Mouse (Mus musculus) left cerebral cortex, adult 2 months (tissue): Measurements from ENCODE around the gene Them7. TPM values are rescaled to one million over a fixed set of nuclear protein-coding genes. Genes with fewer than 3 reads are reported as not detected.

ENCODE experiments used
- DNase-seq, 2 experiments: peaks; one replicate each; pipeline ENCODE4 v3.0.0; 2021 to 2022; ENCODE audit warnings: low spot score in 2 of 2, mixed read lengths in 1 of 2; ENCODE audit errors: extremely low spot score in 1 of 2
- H3K27ac ChIP-seq: fragments of 200-600 bp; 2 replicates; pipeline ENCODE4 v1.8.1; 2022
- H3K4me3 ChIP-seq: fragments of 200-600 bp; 2 replicates; pipeline ENCODE4 v1.8.1; 2022
- CTCF ChIP-seq: fragments of 200-600 bp; IDR thresholded peaks from 2 replicates; pipeline ENCODE4 v1.8.1; 2022; ENCODE audit warnings: antibody characterized with exemption, mild to moderate bottlenecking, moderate library complexity
- intact Hi-C: fragments of 180-260 bp; cut with DNase I; formaldehyde crosslinking; loops from one replicate; pipeline ENCODE4 v1.15.1; 2025
- long read RNA-seq, 2 experiments: library from polyadenylated mRNA; stranded (forward); transcript quantifications; one replicate each; pipeline ENCODE4 v2.0.0; 2021; ENCODE audit warnings: borderline mapping rate in 2 of 2
- total RNA-seq, 2 experiments: library from RNA; stranded (reverse); gene quantifications; 2 replicates each; pipeline ENCODE4 v1.2.3; 2021

The Them7 gene
- total RNA-seq, result not detected
- long read RNA-seq, experiment 1, result 0 reads
- long read RNA-seq, experiment 2, result 0 reads

DNA sequence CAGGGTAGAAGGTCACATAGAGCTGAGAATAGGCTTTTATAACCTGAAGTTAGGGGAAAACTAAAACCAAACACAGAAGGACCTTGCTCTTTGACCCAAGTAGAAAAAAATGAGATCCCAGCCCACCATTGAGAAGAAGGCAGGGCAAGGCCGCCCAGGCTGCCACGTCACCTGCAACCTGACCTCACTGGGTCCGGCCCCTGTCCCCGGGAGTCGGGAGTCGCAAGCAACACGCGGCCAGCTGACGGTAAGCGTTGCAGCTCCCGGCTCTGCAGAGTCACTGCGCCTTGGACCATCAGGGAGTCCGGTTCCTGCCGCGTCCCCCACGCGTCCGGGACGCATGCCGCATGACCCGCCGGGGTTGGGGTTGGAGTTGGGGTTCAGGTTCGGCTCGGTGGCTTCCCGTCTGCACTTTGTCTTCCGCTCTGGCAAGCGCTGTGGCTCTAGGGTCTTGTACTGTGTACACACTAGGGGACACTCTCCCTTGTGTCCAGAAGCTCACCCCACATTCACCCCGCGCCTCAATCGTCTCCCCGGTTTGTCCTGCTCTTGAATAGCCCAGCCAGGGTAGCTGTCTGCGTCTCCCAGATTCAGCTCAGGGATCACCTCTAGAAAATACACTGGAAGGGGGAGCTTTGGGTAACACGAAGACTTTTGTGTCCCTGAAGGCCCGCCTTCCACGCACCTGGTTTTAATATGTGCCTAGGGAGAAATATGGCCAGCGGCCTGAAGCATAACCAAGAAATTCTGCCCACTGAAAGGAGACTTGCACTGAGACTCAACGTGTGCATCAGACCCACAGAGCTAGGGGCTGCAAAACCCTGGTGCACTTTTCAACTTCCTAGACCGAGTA is at the start of gene Them7:
Them7 (plus strand) TSS at position 187 of the 853 bp plus-strand sequence.
- TF ChIP-seq CTCF, result no peak
- no peak for DNase-seq
- H3K27ac ChIP-seq, result no peak within 1 kb of the TSS
- H3K4me3 ChIP-seq, result no peak within 1 kb of the TSS
- intact Hi-C loops, result no loop called here

DNA sequence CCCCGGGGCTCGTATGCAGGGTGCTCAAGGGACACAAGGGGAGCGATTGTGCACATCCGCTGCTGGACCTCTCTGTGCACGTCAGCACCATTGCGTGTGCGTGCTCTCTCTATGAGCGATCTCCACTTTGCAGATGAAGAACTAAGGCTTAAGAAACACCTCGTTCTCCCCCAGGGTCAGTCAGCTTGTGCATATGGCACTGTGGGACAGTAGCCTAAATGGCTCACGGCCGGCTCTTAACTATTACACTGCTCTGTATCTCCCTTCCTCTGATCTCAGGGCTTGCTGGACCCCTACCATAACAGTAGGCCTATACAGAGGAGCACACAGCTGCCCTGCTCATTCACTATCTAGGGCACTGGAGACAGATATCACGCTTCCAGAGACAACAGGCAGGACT is 45.2 kb upstream of the Them7 start:
- DNase-seq, result no peak
- H3K4me3 ChIP-seq, result no peak overlapping the region
- no peak overlapping the region for H3K27ac ChIP-seq
- intact Hi-C loops, result no loop called here
- no peak for TF ChIP-seq CTCF

DNA sequence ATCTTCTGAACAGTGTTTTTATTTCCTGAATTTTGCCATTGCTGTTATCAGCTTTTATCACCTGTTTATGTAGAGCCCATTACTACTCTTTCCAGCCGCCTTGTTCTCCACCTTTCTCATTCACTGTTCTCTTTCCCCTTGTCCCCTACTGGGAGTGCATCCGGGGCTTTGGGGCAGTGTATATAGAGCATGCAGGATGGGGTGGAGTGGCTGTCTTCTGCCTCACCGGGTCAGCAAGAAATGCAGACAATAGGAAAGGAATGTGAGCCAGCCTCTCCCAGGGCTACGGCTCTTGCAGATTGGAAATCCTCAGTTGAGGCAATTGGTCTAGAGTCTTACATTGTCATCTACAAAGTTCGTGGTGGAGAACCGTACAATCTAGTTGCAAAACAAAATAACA is 41.6 kb upstream of the Them7 start:
- DNase-seq, result no peak
- Histone ChIP-seq H3K4me3 (no peak overlapping the region), H3K27ac (no peak overlapping the region)
- no peak for TF ChIP-seq CTCF
- intact Hi-C loops, result no loop called here

DNA sequence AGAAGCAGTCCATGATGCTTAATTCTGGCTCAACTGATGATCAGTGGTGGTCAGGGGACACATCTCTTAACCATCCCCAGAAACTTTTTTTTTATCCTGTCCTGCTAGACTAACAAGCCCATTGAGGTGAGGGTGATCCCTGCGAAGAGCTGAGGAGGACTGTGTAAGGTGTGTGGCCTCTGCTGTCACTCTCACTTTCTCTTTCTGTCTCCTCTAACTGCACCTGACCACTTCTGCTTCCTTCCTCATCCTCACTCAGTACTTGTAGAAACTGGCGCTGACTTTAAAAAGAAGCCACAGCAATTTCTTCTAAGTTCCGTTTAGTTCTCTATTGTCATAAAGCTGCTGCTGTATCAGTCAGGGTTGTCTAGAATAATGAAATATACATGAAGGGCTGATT is 39.0 kb upstream of the Them7 start:
- no peak for TF ChIP-seq CTCF
- intact Hi-C loops, result no loop called here
- DNase-seq, result no peak
- Histone ChIP-seq H3K27ac (no peak overlapping the region), H3K4me3 (no peak overlapping the region)

GRCm38 (mm10) chr2:105185768-105186529 is 38.2 kb upstream of the Them7 start:
- TF ChIP-seq CTCF, result no peak
- no peak overlapping the region for H3K4me3 ChIP-seq
- no peak for DNase-seq
- intact Hi-C loops, result no loop called here
- no peak overlapping the region for H3K27ac ChIP-seq

- intact Hi-C loops, result no loop called here
- H3K27ac ChIP-seq, result no peak overlapping the region
- TF ChIP-seq CTCF, result no peak
- H3K4me3 ChIP-seq, result no peak overlapping the region
- no peak for DNase-seq
Observed at GRCm38 (mm10) chr2:105186591-105186990, 37.5 kb upstream of the Them7 start.

DNA sequence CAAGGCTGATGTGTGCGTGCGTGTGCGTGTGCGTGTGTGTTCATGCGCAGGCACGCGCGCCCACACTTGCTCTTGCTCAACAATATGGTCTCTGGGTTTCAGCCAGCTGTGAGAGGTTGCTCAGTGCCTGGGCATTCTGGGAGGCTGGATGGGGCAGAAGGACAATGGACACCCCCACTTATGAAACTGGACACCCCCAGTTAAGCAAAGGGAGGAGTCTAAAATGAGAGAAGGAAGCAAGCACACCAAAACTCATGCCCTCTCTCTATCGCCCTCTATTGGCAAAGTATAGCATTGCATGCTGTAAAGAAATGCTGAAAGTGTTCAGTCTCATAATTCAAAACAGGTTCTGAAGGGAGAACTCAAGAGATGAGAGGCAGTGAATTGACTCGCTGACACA is 35.9 kb upstream of the Them7 start:
- H3K27ac ChIP-seq, result no peak overlapping the region
- no peak overlapping the region for H3K4me3 ChIP-seq
- peak; percentile 57 for TF ChIP-seq CTCF
- DNase-seq, result no peak
- intact Hi-C loops, result no loop called here

DNA sequence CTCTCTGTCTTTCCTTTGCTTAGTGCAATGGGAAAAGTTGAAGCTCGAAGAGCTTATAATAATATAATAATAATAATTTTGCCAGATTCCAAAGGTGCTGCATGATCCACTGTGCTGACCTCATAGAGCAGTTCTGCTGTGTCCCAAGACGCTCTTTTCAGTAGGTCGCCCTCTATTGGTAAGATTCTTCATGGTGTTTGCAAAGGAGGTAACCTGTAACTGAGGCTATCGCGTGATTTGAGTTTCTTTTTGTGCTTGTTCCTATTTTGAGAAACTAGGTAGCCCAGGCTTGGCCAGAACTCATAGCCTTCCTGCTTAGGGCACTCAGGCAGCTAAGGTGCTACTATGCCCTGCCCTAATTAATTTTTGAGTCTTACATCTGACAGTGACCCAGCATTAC is 34.8 kb upstream of the Them7 start:
- no peak overlapping the region for H3K4me3 ChIP-seq
- intact Hi-C loops, result no loop called here
- no peak overlapping the region for H3K27ac ChIP-seq
- DNase-seq, result no peak
- TF ChIP-seq CTCF, result peak; percentile 54

DNA sequence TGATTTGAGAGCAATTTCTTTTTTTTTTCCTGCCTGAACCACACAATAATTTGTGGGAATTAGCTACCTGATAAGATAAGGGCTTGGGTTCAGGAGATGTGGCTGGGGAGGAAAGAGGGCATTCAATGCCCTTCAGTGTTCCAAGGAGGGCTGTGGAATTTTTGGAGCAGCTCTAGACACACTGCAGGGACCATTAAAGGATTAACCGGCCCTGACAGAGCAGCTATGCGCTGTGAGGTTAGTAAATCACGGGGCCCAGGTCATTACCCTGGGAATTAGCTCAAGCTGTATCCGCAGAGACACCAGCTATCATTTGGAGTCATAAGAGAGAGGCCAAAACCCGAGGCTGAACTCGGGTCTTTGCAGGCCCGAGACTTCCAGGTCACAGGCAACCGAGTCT is 24.0 kb upstream of the Them7 start:
- intact Hi-C loops, result no loop called here
- no peak for DNase-seq
- Histone ChIP-seq H3K4me3 (no peak overlapping the region), H3K27ac (no peak overlapping the region)
- TF ChIP-seq CTCF, result no peak

DNA sequence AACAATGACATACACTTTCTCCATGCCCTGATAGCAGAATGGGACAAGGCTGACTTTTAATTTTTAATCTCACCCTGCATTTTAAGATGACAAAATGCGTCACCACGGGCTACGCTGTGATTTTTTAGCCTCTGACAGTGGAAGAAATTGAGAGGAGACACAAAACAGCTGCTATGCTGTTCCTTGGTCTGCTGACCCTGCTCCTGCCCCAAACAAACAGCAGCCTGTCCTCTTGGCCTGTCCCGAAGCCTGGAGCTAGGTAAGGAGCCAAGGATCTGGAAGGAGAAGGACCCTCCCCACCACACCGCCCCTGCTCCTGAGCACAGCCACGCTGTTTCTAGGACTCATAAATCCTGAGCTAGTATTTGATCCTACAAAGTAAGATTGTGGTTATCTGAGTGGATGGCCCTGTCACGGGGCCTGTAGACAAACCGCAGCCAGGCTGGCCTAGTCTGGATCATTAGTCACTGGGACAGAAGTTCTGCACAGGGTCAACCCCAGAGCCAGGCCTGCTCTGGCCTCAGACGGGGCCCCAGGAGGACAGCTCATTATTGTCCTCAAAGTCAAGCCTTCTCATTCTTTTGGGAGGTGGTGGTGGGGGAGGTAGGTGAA is 17.5 kb upstream of the Them7 start:
- intact Hi-C loops, result no loop called here
- TF ChIP-seq CTCF, result no peak
- DNase-seq, result no peak

GRCm38 (mm10) chr2:105212839-105213238 is 11.3 kb upstream of the Them7 start:
- TF ChIP-seq CTCF, result no peak
- DNase-seq, result no peak
- intact Hi-C loops, result no loop called here
- Histone ChIP-seq H3K27ac (no peak overlapping the region), H3K4me3 (no peak overlapping the region)

More for the DNA sequence above, 17.5 kb upstream of the Them7 start:
- no peak overlapping the region for H3K4me3 ChIP-seq
- no peak overlapping the region for H3K27ac ChIP-seq

DNA sequence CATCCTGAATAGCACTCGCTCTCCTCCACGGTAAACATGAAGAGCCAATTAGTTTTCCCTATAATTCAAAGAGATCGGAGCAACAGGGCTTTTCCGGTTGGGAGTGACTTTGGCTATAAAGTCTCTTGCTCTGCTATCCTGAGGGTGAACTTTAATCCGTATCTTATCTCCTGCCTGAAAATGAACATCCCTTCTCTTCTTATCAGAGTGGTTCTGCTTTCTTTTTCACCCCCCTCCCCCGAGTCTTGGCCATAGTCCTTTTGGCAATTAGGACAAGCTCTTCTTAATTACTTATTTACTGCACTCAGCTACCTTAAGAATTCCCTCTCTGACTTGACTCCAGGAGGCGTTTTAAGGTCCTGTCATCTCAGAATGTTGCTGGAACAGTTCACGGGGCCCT is 8.2 kb upstream of the Them7 start:
- Histone ChIP-seq H3K27ac (no peak overlapping the region), H3K4me3 (no peak overlapping the region)
- no peak for DNase-seq
- TF ChIP-seq CTCF, result no peak
- intact Hi-C loops, result no loop called here
